Mouse (Mus musculus): ENCODE data around the gene Pank2. TPM values are rescaled to one million over a fixed set of nuclear protein-coding genes. Genes with fewer than 3 reads are reported as not detected.

Gene Pank2
- polyA plus RNA-seq, 1 experiment from 2014 or later, result 62.2 TPM

Small RNA genes lying within 50 kb of the gene (microRNA-seq; reads per million reads assigned to microRNA genes)
- gene Mir103-2, result 79.2 reads per million, percentile 42 among the genes with 10 or more reads in this experiment

Other genes starting within 250 kb of the Pank2 start
- gene Gfra4, start 219.4 kb upstream of the Pank2 start, polyA plus RNA-seq (2016; fragmentation: Nextera tagmentation; extraction: Ambion mirVana), result 10.8 and 14.9 TPM in 2 replicates
- 2.3 and 4.3 TPM in 2 replicates for gene Adam33, start 198.7 kb upstream of the Pank2 start, polyA plus RNA-seq (2016; fragmentation: Nextera tagmentation; extraction: Ambion mirVana)
- gene Siglec1, start 175.7 kb upstream of the Pank2 start, polyA plus RNA-seq (2016; fragmentation: Nextera tagmentation; extraction: Ambion mirVana), result 0.08 and 0.20 TPM in 2 replicates
- gene Hspa12b, start 135.2 kb upstream of the Pank2 start, polyA plus RNA-seq (2016; fragmentation: Nextera tagmentation; extraction: Ambion mirVana), result 8.6 and 8.9 TPM in 2 replicates
- gene Gm11037, start 129.0 kb upstream of the Pank2 start, polyA plus RNA-seq (2016; fragmentation: Nextera tagmentation; extraction: Ambion mirVana), result not detected in 2 replicates
- gene 1700037H04Rik, start 102.4 kb upstream of the Pank2 start, polyA plus RNA-seq (2016; fragmentation: Nextera tagmentation; extraction: Ambion mirVana), result 87.4 and 89.7 TPM in 2 replicates
- gene Cenpb, start 82.4 kb upstream of the Pank2 start, polyA plus RNA-seq (2016; fragmentation: Nextera tagmentation; extraction: Ambion mirVana), result 18.3 and 18.5 TPM in 2 replicates
- 69.8 and 85.7 TPM in 2 replicates for gene Cdc25b, start 75.5 kb upstream of the Pank2 start, polyA plus RNA-seq (2016; fragmentation: Nextera tagmentation; extraction: Ambion mirVana)
- gene Spef1, start 75.2 kb upstream of the Pank2 start, polyA plus RNA-seq (2016; fragmentation: Nextera tagmentation; extraction: Ambion mirVana), result 8.9 and 9.2 TPM in 2 replicates
- 28.4 and 29.1 TPM in 2 replicates for gene Ap5s1, start 55.4 kb upstream of the Pank2 start, polyA plus RNA-seq (2016; fragmentation: Nextera tagmentation; extraction: Ambion mirVana)
- 10.6 and 11.6 TPM in 2 replicates for gene Mavs, start 28.4 kb upstream of the Pank2 start, polyA plus RNA-seq (2016; fragmentation: Nextera tagmentation; extraction: Ambion mirVana)
- gene Rnf24, start 90.4 kb downstream of the Pank2 start, polyA plus RNA-seq (2016; fragmentation: Nextera tagmentation; extraction: Ambion mirVana), result 19.1 and 22.8 TPM in 2 replicates
- gene Smox, start 229.0 kb downstream of the Pank2 start, polyA plus RNA-seq (2016; fragmentation: Nextera tagmentation; extraction: Ambion mirVana), result 47.0 and 49.3 TPM in 2 replicates

All from hindbrain, embryonic 12.5 days (tissue).